Mouse (Mus musculus) spleen, postnatal 4 days (tissue): ENCODE results near the gene Tnfsf12.

Experiments
- DNase-seq, 2 experiments: peaks; one replicate each; pipeline ENCODE4 v3.0.0; 2022; ENCODE audit warnings: low spot score in 2 of 2

The Tnfsf12 gene

GRCm38 (mm10) chr11:69655264-69656064 is 40.2 kb downstream of the Tnfsf12 start, which contains the start of gene Sox15:
Gene Sox15, plus strand, starts transcription at chr11:69655314.
- DNase-seq, result peak; percentile 60 to 81

GRCm38 (mm10) chr11:69654760-69655159 is 40.9 kb downstream of the Tnfsf12 start:
- DNase-seq, result no peak

GRCm38 (mm10) chr11:69653399-69653798 is 42.2 kb downstream of the Tnfsf12 start:
- DNase-seq, result no peak

GRCm38 (mm10) chr11:69645860-69646259 is 49.8 kb downstream of the Tnfsf12 start:
- no peak for DNase-seq
